Mouse (Mus musculus) urinary bladder, adult 2 months (tissue): ENCODE measurements around the gene Dnajb4. TPM values are rescaled to one million over a fixed set of nuclear protein-coding genes. Genes with fewer than 3 reads are reported as not detected.

Experiments
- DNase-seq: peaks from one replicate; pipeline ENCODE4 v3.0.0; 2022; ENCODE audit warnings: low spot score
- polyA plus RNA-seq: library from polyadenylated mRNA; depleted of rRNA; stranded (reverse); fragments of >200 nt; gene quantifications from 2 replicates; pipeline ENCODE4 v1.2.3, GENCODE M21; 2012; rRNA removed

The Dnajb4 gene
- 38.7 and 39.3 TPM in 2 replicates for polyA plus RNA-seq

- peak; percentile 100 for DNase-seq
These were observed at the start of gene Dnajb4, which contains the start of gene Fubp1 for GRCm38 (mm10) chr3:152209967-152210634. Gene Dnajb4, minus strand, starts transcription at chr3:152210302. Gene Fubp1, plus strand, starts transcription at chr3:152210422.

- DNase-seq = peak; percentile 58
These were observed 49.3 kb upstream of the Dnajb4 start for GRCm38 (mm10) chr3:152259409-152259808.

DNA sequence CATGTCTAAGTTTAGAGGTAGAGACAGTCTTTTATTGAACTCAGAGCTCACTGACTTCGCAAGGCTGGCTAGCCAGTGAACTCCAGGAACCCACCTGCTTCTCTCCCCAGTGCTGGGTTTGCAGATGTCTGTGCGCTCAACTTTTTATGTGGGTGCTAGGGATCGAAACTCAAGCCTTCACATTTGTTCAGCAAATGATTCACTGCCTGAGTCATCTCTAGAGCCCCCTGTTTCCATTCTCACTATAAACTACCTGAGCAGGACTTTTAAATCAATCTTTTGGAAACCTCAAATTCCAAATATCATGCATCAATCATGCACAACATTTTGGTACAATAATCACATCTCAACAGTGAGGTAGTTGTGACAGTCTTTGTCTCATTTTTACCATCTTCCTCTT, 47.4 kb upstream of the Dnajb4 start:
- DNase-seq = no peak

- DNase-seq = no peak
These were observed 40.4 kb upstream of the Dnajb4 start for GRCm38 (mm10) chr3:152250487-152250886.

GRCm38 (mm10) chr3:152247708-152248107, 37.6 kb upstream of the Dnajb4 start:
- DNase-seq = no peak

GRCm38 (mm10) chr3:152245273-152245910, 35.3 kb upstream of the Dnajb4 start:
- DNase-seq = no peak

DNA sequence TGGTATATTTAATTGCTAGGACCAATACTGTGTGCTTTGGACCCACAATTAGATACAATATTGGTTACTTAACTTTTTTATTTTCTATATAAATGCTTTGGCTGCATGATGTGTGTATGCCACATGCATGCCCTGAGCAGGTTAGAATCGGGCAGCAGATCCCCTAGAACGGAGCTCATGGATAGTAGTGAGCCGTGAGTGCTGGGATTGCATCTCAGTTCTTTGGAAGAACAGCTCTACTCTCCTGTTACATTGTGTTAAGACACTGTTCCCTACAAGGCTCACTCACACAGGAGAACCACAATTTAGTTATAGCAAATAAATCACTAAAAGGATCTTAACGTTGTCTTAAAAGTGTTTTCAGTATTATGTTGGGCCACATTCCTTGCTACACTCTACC, 33.2 kb upstream of the Dnajb4 start:
- DNase-seq = no peak

- DNase-seq = no peak
These were observed 31.0 kb upstream of the Dnajb4 start for GRCm38 (mm10) chr3:152241098-152241497.

DNA sequence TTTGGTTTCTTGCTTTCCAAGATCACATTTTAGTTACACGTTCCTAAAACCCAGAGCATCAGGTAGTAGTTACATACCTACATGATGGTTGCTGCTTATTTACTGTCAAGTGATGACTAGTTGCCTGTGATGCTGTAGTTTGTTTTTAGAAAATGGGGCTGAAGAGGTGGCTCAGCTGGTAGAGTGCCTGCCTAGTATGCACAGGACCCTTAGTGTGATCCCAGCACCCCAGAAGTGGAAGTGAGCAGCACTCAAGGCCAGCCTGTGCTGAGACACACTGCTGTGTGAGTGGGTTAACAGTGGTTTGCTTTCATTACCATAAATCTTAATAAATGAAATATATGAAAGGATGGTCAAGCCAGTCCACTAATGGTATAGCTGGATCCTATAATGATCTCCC, 29.5 kb upstream of the Dnajb4 start:
- no peak for DNase-seq

DNA sequence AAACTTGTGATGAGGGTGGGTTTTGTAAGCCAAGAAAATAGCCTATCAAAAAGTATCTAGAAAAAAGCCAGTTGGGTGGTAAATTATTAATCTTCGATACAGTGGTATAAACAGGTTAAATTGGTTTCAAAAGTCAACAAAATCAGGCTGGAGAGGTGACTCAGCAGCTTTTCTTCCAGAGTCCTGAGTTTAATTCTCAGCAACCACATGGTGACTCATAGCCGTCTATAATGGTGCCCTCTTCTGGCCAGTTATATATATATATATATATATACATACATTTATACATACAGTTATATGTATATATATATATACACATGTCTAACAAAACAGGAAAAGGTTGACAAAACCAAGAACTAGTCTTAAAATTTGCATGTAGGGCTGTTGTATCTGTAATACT, 28.7 kb upstream of the Dnajb4 start:
- DNase-seq = no peak

DNA sequence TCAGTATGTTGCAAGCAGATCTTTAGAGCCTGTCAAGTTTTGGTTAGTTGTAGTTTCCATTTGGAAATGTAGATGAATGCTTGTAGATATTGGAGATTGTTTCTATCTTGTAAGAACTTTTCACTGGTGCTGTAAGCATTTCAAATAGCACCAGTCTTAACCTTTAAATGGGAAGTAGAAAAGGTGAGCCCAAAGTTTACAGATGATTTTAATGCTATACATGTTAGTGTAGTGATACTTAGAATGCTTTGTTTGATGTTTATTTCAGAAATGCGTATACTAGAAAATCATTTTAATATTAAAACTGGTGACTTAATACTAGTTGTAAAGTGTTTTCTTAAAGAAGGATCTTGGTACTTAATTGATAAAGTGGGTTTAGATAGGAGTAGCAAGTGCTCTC, 25.7 kb upstream of the Dnajb4 start:
- DNase-seq = no peak

DNA sequence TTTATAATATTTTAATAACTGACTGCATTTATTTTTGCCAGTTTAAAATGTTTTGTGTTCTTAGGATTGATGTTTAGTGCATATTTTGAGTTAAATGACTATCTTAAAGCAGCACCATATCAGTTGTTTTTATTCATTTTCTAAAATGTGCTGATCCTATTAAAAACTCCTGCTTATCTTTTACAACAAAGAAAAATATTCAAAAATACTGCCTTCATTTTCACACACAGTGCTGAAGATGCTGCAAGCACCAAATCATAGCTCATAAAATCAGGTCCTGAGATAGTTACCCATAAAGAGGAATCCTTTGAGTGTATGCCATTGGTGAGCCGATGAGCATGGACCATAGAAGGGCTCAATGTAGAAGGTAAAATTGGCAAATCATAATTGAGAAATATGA, 25.1 kb upstream of the Dnajb4 start:
- DNase-seq = no peak

DNA sequence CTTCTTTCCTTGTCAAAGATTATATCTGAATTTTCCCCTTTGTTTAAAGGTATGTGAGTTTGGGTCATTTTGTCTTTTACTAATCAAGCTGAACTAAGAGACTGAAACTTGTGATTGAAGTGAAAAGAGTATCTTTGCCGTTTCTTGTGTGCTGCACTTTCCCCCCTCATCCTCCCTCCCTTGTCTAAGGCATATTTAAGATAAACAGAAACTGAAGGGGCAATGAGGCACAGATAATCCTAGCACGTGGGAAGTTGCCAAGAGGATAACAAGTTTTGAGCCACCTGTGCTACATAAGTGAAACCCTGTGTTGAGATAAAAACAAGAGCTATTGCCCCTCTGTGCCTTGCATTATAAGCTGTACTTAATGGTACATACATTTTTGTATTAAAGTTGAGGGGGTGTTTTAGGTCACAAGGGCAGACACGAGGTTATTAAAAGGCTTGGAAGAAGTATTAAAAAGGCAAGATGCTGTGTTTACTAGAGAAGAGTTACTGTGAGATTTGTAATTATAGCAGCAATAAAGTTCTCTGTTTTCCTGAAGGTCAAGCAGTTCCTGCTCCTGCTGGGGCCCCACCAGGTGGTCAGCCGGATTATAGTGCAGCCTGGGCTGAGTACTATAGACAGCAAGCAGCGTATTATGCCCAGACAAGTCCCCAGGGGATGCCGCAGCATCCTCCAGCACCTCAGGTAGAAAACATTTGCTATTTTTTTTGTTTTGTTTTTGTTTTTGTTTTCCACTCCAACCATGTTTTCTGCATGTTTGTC, 21.4 kb upstream of the Dnajb4 start:
- DNase-seq = no peak

- DNase-seq = no peak
These were observed 19.2 kb upstream of the Dnajb4 start for GRCm38 (mm10) chr3:152229271-152229670.

GRCm38 (mm10) chr3:152228843-152229242, 18.7 kb upstream of the Dnajb4 start:
- no peak for DNase-seq

- no peak for DNase-seq
These were observed 15.8 kb upstream of the Dnajb4 start for GRCm38 (mm10) chr3:152225906-152226305.

- no peak for DNase-seq
These were observed 14.8 kb upstream of the Dnajb4 start for GRCm38 (mm10) chr3:152224918-152225317.

DNA sequence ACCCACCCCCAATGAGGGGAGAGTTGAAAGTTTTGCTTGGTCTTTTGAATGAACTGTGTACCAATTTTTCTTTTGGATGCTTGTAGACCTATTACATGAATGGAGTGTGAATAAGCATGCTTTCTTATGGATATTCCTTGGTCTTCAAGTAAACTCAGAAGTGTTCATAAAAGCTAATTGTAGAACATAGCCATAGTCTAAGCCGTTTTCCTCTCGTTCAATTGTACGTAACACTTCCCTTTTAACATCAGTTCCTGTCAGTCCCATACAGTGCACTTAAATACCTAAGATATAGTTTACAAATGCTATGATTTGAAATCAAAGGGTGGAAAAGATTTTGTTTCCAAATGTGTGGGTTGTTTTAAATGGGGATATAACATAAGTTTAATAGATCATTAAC, 3.3 kb upstream of the Dnajb4 start:
- DNase-seq = no peak

DNA sequence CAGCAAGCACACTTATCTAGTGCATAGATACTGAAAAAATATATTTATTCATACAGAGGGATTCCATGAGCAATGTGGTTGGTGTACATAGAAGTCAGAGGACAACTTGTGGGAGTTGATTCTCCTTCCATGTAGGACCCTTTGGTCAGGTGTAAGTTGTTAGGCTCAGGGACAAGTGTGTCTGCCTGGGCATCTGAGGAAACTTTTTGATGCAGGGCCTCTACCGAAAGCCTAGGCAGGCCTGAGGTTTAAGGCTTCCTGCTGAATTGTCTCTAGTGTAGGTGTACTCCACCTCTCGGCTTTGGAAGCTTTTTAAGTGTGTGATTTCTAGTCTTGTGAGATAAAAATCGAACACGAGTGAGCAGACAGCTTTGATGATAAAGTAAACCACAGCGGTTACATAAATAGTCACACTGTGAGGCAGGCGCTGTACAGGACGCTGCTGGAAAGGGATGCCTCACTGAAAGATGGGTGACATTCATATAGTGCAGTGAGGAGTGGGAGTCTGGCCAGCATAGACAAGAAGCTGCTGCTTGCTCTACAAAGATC, 1.7 kb upstream of the Dnajb4 start:
- DNase-seq = no peak

GRCm38 (mm10) chr3:152210728-152211391, 758 bp upstream of the Dnajb4 start:
- peak; percentile 73 for DNase-seq

- DNase-seq = no peak
These were observed 730 bp downstream of the Dnajb4 start for GRCm38 (mm10) chr3:152209177-152209966.
